Comparison of ENCODE assay signal across 8 mouse cellular contexts in the genomic region with DNA sequence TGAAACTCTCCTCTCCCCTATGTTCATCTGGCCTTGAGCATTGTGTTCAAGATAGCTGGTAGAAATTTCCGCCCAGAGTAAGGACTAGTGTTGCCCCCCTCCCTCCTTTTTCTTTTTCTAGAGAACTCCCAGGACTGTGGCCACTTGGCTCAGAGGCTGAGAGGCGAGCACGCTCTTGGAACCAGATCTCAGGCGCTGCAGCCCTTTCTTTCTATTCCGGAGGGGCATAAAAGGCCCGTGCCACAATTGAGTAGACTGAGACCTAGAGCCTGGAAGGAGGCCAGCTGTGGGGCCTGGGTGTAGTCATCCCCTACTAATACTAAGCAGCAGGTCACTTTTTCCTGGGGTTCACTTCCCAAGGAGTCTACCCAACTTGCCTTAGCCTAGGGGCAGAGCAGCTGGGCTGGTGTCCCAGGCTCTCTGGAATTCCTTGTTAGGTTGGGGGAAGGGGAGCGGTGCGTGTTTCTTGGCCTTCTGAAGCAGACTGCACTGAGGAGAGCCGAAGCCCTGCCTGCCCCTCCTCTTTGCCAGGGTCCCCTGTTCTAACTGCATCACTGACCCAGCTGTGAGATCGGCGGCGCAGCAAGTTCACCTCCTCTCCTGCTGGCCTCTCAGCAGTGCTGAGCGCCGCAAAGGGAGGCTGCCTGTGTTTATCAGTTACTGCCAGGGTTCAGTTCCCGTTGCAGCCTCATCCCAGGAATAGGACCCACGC. TPM values are rescaled to one million over a fixed set of nuclear protein-coding genes. Genes with fewer than 3 reads are reported as not detected.
DNase-seq lines count a peak whose midpoint lies in the region; ATAC-seq lines count a peak whose summit lies in the region.

No protein-coding gene starts in this region.

- no peaks in the 10 kb centered on the region for H3K9me3 ChIP-seq in heart, embryonic 11.5 days (replicated peaks; ENCODE audit: control insufficient read depth, low read length)
- no peaks in the 10 kb centered on the region for H3K9me3 ChIP-seq in kidney, embryonic 16.5 days (ENCODE audit: low read length)
- no peaks in the 10 kb centered on the region for H3K9me3 ChIP-seq in liver, embryonic 11.5 days (ENCODE audit: control insufficient read depth, low read length)

- H3K4me3 ChIP-seq in heart, embryonic 11.5 days (ENCODE audit: low read depth, low read length) = peak overlapping the region; percentile 85
- peak overlapping the region; percentile 99 for H3K4me3 ChIP-seq in kidney, embryonic 16.5 days (ENCODE audit: low read length)
- peak overlapping the region; percentile 99 for H3K4me3 ChIP-seq in liver, embryonic 11.5 days (ENCODE audit: low read depth, low read length)

- peak; percentile 31 to 44 for DNase-seq in spleen, postnatal 10 days (ENCODE audit: low spot score in 2 of 2)
- DNase-seq in spleen, postnatal 36 days (ENCODE audit: low spot score in 2 of 2) = no peak
- DNase-seq in embryo, embryonic 11 days = peak; percentile 71
- peak; percentile 52 for DNase-seq in liver, embryonic 11.5 days (ENCODE audit: low spot score)
- DNase-seq in right cerebral cortex, adult 18-20 months = peak; percentile 66
- DNase-seq in urinary bladder, adult 2 months (ENCODE audit: low spot score) = no peak

- peaks cover 55% of the 10 kb centered on the region for H3K4me1 ChIP-seq in heart, embryonic 11.5 days (ENCODE audit: control insufficient read depth, insufficient read depth, low read length)
- H3K4me1 ChIP-seq in kidney, embryonic 16.5 days (ENCODE audit: insufficient read depth, low read length) = peaks cover 67% of the 10 kb centered on the region
- peaks cover 57% of the 10 kb centered on the region for H3K4me1 ChIP-seq in liver, embryonic 11.5 days (replicated peaks; ENCODE audit: control insufficient read depth, insufficient read depth, low read length)

- no peaks in the 10 kb centered on the region for H3K36me3 ChIP-seq in heart, embryonic 11.5 days (ENCODE audit: control insufficient read depth, insufficient read depth, low read length)
- H3K36me3 ChIP-seq in kidney, embryonic 16.5 days (ENCODE audit: insufficient read depth, low read length) = peaks cover 3% of the 10 kb centered on the region; the same call in 1 of the 2 replicates
- H3K36me3 ChIP-seq in liver, embryonic 11.5 days (ENCODE audit: control insufficient read depth, insufficient read depth, low read length) = no peaks in the 10 kb centered on the region; the same call in 1 of the 2 replicates

- H3K27ac ChIP-seq in heart, embryonic 11.5 days (ENCODE audit: low read depth, low read length) = peak overlapping the region; percentile 98
- H3K27ac ChIP-seq in kidney, embryonic 16.5 days (ENCODE audit: low read length) = peak overlapping the region; percentile 99
- peak overlapping the region; percentile 97 for H3K27ac ChIP-seq in liver, embryonic 11.5 days (ENCODE audit: low read depth, low read length)

- no peak for ATAC-seq in heart, embryonic 11.5 days (replicated peaks; ENCODE audit: insufficient number of reproducible peaks, low FRiP score, low TSS enrichment)
- no peak for ATAC-seq in kidney, embryonic 16.5 days (ENCODE audit: low FRiP score, low TSS enrichment)
- no peak for ATAC-seq in liver, embryonic 11.5 days (replicated peaks; ENCODE audit: low FRiP score)

- H3K4me2 ChIP-seq in heart, embryonic 11.5 days = peak overlapping the region; percentile 81
- H3K4me2 ChIP-seq in kidney, embryonic 16.5 days (replicated peaks; ENCODE audit: low read depth, low read length) = peak overlapping the region; percentile 97
- H3K4me2 ChIP-seq in liver, embryonic 11.5 days = peak overlapping the region; percentile 81

- no peaks in the 10 kb centered on the region for H3K27me3 ChIP-seq in heart, embryonic 11.5 days (ENCODE audit: control insufficient read depth, insufficient read depth, low read length)
- H3K27me3 ChIP-seq in kidney, embryonic 16.5 days (ENCODE audit: insufficient read depth, low read length) = no peaks in the 10 kb centered on the region
- H3K27me3 ChIP-seq in liver, embryonic 11.5 days (replicated peaks; ENCODE audit: control insufficient read depth, insufficient read depth, low read length) = no peaks in the 10 kb centered on the region

- under 1% methylated on average over 16 of the region's 16 CpGs for WGBS in heart, embryonic 11.5 days (ENCODE audit: insufficient replicate concordance)
- under 1% methylated on average over 16 of the region's 16 CpGs for WGBS in kidney, embryonic 16.5 days
- WGBS in liver, embryonic 11.5 days = 12% methylated on average over 16 of the region's 16 CpGs

- H3K9ac ChIP-seq in heart, embryonic 11.5 days (ENCODE audit: low read depth, low read length) = peak overlapping the region; percentile 99
- peak overlapping the region; percentile 99 for H3K9ac ChIP-seq in kidney, embryonic 16.5 days (replicated peaks; ENCODE audit: low read length)
- H3K9ac ChIP-seq in liver, embryonic 11.5 days (ENCODE audit: low read depth, low read length) = peak overlapping the region; percentile 93

RNA-seq across cellular contexts. Expression of a gene that starts 1.9 kb away (rescaled TPM):
- polyA plus RNA-seq in heart, embryonic 11.5 days (2014; fragmentation: Nextera tagmentation; extraction: Ambion mirVana) = 47.3 and 47.6 TPM in 2 replicates
- polyA plus RNA-seq in kidney, embryonic 16.5 days (2015; fragmentation: Nextera tagmentation; extraction: Ambion mirVana) = 70.5 and 76.1 TPM in 2 replicates
- 37.4 and 42.2 TPM in 2 replicates for polyA plus RNA-seq in liver, embryonic 11.5 days (2014; fragmentation: Nextera tagmentation; extraction: Ambion mirVana)
- polyA plus RNA-seq in urinary bladder, adult 2 months (2012; rRNA removed) = 146 and 191 TPM in 2 replicates

RNA-seq across cellular contexts. Expression of a gene that starts 20.1 kb away (rescaled TPM):
- 0.13 and 0.34 TPM in 2 replicates for polyA plus RNA-seq in heart, embryonic 11.5 days (2014; fragmentation: Nextera tagmentation; extraction: Ambion mirVana)
- polyA plus RNA-seq in kidney, embryonic 16.5 days (2015; fragmentation: Nextera tagmentation; extraction: Ambion mirVana) = 0.17 and 0.22 TPM in 2 replicates
- polyA plus RNA-seq in liver, embryonic 11.5 days (2014; fragmentation: Nextera tagmentation; extraction: Ambion mirVana) = 0.10 and 0.13 TPM in 2 replicates
- polyA plus RNA-seq in urinary bladder, adult 2 months (2012; rRNA removed) = 0.28 and 0.53 TPM in 2 replicates

RNA-seq across cellular contexts. Expression of a gene that starts 50.3 kb away (rescaled TPM):
- 91.1 and 97.1 TPM in 2 replicates for polyA plus RNA-seq in heart, embryonic 11.5 days (2014; fragmentation: Nextera tagmentation; extraction: Ambion mirVana)
- 102 and 103 TPM in 2 replicates for polyA plus RNA-seq in kidney, embryonic 16.5 days (2015; fragmentation: Nextera tagmentation; extraction: Ambion mirVana)
- polyA plus RNA-seq in liver, embryonic 11.5 days (2014; fragmentation: Nextera tagmentation; extraction: Ambion mirVana) = 110 and 119 TPM in 2 replicates
- 29.5 and 36.9 TPM in 2 replicates for polyA plus RNA-seq in urinary bladder, adult 2 months (2012; rRNA removed)

Comparison
In these comparisons a context has a peak if more than half of its experiments do, and no peak if none do; other contexts are left out.
1. DNase-seq: peak in spleen, postnatal 10 days (2 of 2), embryo, embryonic 11 days (single experiment), liver, embryonic 11.5 days (single experiment) and right cerebral cortex, adult 18-20 months (single experiment); none in spleen, postnatal 36 days (0 of 2) and urinary bladder, adult 2 months (single experiment).
2. Peak in every context shown above with its lines, with median percentiles within 50 percentile points of each other: H3K27ac ChIP-seq, H3K4me2 ChIP-seq, H3K4me3 ChIP-seq and H3K9ac ChIP-seq.